Mouse (Mus musculus): ENCODE results near the gene Gabarap. TPM values are rescaled to one million over a fixed set of nuclear protein-coding genes. Genes with fewer than 3 reads are reported as not detected.

Gene Gabarap
- polyA plus RNA-seq, 1 experiment: 977 TPM

- no peak overlapping the region for H3K4me3 ChIP-seq (replicated peaks)
- H3K4me1 ChIP-seq: peaks cover 32% of the 10 kb centered on the region
- TF ChIP-seq GATA1 (IDR thresholded peaks at IDR 0.05; ENCODE audit: borderline replicate concordance, low read length) (no peak), FLI1 (IDR thresholded peaks at IDR 0.05; ENCODE audit: low read length) (no peak)
- peaks cover 61% of the 10 kb centered on the region for H3K36me3 ChIP-seq (replicated peaks; ENCODE audit: low read length)
- H3K9me3 ChIP-seq: no peaks in the 10 kb centered on the region
- H3K27me3 ChIP-seq (replicated peaks): peaks cover 34% of the 10 kb centered on the region
These were observed 22.1 kb upstream of the Gabarap start for GRCm38 (mm10) chr11:69968793-69969192.

DNA sequence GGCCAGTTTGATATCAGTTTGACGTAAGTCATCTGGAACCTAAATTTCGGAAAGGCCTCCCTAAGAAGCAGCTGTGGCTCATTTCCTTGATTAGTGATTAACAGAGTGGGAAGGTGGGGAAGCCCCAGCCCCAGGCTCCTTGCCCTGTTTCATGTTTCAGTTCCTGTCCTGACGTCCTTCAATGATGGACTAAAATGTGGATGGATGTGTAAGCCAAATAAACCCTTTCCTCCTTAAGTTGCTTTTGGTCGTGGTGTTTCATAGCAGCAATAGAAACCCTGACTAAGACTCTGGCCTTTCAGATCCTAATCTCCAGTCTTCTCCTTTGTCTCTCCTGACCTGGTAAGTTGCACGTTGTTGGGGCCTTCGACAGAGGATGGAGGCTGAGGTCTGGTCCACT lies 20.7 kb upstream of the Gabarap start:
- H3K4me1 ChIP-seq: peaks cover 22% of the 10 kb centered on the region
- TF ChIP-seq FLI1 (IDR thresholded peaks at IDR 0.05; ENCODE audit: low read length) (no peak), GATA1 (IDR thresholded peaks at IDR 0.05; ENCODE audit: borderline replicate concordance, low read length) (no peak)
- peaks cover 76% of the 10 kb centered on the region for H3K36me3 ChIP-seq (replicated peaks; ENCODE audit: low read length)
- H3K4me3 ChIP-seq (replicated peaks): no peak overlapping the region
- no peaks in the 10 kb centered on the region for H3K9me3 ChIP-seq
- peaks cover 21% of the 10 kb centered on the region for H3K27me3 ChIP-seq (replicated peaks)

DNA sequence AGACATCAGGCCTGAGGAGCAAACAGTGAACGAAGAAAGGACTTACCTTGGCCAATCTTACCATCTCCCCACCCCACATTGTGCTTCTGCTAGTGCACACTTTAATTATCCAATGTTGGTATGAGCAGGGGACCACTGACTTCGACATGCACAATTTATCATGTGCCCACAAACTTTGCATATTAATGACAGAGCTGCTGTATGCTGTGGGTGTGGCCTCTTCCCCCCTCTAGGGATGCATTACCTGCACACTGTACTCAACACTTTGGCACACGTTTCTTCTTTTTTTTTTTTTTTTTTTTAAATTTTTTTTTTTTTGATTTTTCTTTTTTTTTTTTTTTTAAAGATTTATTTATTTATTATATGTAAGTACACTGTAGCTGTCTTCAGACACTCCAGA lies 20.2 kb upstream of the Gabarap start:
- Histone ChIP-seq H3K36me3 (replicated peaks; ENCODE audit: low read length) (peaks cover 81% of the 10 kb centered on the region), H3K4me1 (peaks cover 17% of the 10 kb centered on the region), H3K9me3 (no peaks in the 10 kb centered on the region), H3K27me3 (replicated peaks) (peaks cover 16% of the 10 kb centered on the region), H3K4me3 (replicated peaks) (no peak overlapping the region)
- TF ChIP-seq GATA1 (IDR thresholded peaks at IDR 0.05; ENCODE audit: borderline replicate concordance, low read length) (no peak), FLI1 (IDR thresholded peaks at IDR 0.05; ENCODE audit: low read length) (no peak)

GRCm38 (mm10) chr11:69974907-69975306 lies 16.0 kb upstream of the Gabarap start:
- Histone ChIP-seq H3K27me3 (replicated peaks) (no peaks in the 10 kb centered on the region), H3K4me1 (peaks cover 17% of the 10 kb centered on the region), H3K4me3 (replicated peaks) (no peak overlapping the region), H3K36me3 (replicated peaks; ENCODE audit: low read length) (peaks cover 86% of the 10 kb centered on the region), H3K9me3 (no peaks in the 10 kb centered on the region)
- TF ChIP-seq GATA1 (IDR thresholded peaks at IDR 0.05; ENCODE audit: borderline replicate concordance, low read length): no peak
- no peak for TF ChIP-seq FLI1 (IDR thresholded peaks at IDR 0.05; ENCODE audit: low read length)

- Histone ChIP-seq H3K4me3 (replicated peaks) (no peak overlapping the region), H3K4me1 (peaks cover 17% of the 10 kb centered on the region), H3K27me3 (replicated peaks) (no peaks in the 10 kb centered on the region), H3K36me3 (replicated peaks; ENCODE audit: low read length) (peaks cover 75% of the 10 kb centered on the region), H3K9me3 (no peaks in the 10 kb centered on the region)
- TF ChIP-seq FLI1 (IDR thresholded peaks at IDR 0.05; ENCODE audit: low read length): no peak
- TF ChIP-seq GATA1 (IDR thresholded peaks at IDR 0.05; ENCODE audit: borderline replicate concordance, low read length): no peak
These were observed 14.7 kb upstream of the Gabarap start for GRCm38 (mm10) chr11:69976271-69976670.

DNA sequence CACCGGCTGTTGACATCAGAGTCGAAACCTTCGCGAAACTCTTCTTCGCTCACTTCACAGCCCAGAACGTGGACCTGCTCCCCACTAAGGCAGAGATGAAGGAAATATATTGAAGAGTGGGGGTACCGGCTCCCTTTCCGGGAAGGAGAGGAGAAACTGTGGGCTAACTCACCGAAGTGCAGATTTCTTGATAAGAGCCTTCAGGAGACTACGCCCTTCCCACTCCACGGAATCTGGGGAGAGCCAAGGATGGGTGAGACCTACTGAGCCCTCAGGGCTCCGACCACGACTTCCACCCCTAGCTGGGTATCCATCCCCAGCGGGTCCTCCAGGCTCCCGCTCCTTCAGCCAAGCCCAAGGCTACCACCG lies 11.1 kb upstream of the Gabarap start:
- Histone ChIP-seq H3K27me3 (replicated peaks) (no peaks in the 10 kb centered on the region), H3K36me3 (replicated peaks; ENCODE audit: low read length) (peaks cover 59% of the 10 kb centered on the region), H3K4me1 (peaks cover 40% of the 10 kb centered on the region), H3K9me3 (no peaks in the 10 kb centered on the region), H3K4me3 (replicated peaks) (peak overlapping the region; percentile 95)
- TF ChIP-seq FLI1 (IDR thresholded peaks at IDR 0.05; ENCODE audit: low read length) (no peak), GATA1 (IDR thresholded peaks at IDR 0.05; ENCODE audit: borderline replicate concordance, low read length) (no peak)

DNA sequence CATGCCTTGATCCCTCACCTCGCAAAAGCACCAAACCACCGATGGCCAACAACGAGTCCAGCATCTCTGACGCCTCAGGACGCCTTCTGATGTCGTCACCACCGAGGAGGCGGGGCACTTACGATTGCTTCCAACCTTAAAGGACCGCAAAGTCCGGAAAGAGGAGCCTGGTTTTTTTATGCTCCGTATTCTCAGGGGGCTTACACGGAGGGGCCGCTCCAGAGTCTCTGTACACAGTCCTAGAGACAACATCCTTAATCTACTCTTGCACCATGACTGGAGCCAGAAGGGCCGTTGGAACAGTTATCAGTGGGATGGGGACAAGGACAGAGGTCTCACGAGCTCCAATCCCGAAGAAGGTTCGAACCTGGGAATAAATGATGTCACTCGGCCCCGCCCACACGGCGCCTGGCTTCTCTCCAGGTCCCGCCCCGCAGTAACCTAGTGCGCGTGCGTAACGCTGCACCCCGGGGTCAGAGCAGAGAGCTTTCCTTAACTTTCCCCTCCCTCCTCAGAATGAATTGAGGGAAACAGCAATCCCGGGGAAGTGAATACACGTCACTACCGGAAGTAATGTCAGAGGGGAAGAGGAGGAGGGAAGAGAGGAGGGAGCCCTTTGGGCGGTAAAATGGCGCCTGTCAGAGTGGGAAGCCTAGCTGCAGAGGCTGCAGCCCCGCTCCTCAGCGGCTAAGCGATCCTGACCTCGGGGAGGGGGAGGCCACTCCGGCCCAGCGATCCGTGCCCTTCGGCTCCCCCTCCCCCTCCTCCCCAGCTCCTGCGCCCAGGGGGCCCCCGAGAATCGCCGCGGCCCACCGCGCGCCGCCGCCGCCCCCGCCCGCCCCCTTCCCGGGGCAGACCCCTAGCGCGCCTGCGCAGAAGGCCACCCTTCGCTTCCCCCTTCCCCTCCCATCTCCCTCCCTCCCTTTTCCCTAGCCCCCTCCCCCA lies 10.5 kb upstream of the Gabarap start:
- TF ChIP-seq FLI1 (IDR thresholded peaks at IDR 0.05; ENCODE audit: low read length) (peak; percentile 90; the same call in 1 of the 2 replicates), GATA1 (IDR thresholded peaks at IDR 0.05; ENCODE audit: borderline replicate concordance, low read length) (no peak)
- Histone ChIP-seq H3K9me3 (no peaks in the 10 kb centered on the region), H3K36me3 (replicated peaks; ENCODE audit: low read length) (peaks cover 59% of the 10 kb centered on the region), H3K4me3 (replicated peaks) (peak overlapping the region; percentile 95), H3K27me3 (replicated peaks) (no peaks in the 10 kb centered on the region), H3K4me1 (peaks cover 44% of the 10 kb centered on the region)

- H3K9me3 ChIP-seq: no peaks in the 10 kb centered on the region
- H3K27me3 ChIP-seq (replicated peaks): no peaks in the 10 kb centered on the region
- TF ChIP-seq FLI1 (IDR thresholded peaks at IDR 0.05; ENCODE audit: low read length): no peak
- TF ChIP-seq GATA1 (IDR thresholded peaks at IDR 0.05; ENCODE audit: borderline replicate concordance, low read length): no peak
- peaks cover 44% of the 10 kb centered on the region for H3K4me1 ChIP-seq
- H3K4me3 ChIP-seq (replicated peaks): peak within 1 kb of the TSS; percentile 95
- H3K36me3 ChIP-seq (replicated peaks; ENCODE audit: low read length): peaks cover 57% of the 10 kb centered on the region
These were observed 9.7 kb upstream of the Gabarap start, which contains the start of gene Ctdnep1 for GRCm38 (mm10) chr11:69981141-69981762. TSS of gene Ctdnep1 (plus strand) at chr11:69981156.

DNA sequence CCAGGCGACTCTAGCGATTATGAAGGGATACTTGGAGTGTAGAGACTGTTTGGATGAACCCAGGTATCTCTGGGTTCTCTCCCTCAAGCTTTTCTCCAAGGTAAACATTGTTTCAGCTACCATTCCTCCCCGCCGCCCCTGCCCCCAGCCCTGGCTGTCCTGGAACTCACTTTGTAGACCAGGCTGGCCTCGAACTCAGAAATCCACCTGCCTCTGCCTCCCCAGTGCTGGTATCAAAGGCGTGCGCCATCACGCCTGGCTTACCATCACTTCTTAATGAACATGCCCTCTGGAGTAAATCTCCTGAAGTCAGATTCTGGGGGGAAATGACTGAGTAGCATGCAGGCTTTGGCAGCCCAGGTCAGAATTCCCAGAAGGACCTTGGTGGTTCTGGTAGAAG lies 8.7 kb upstream of the Gabarap start, which contains the start of gene Elp5:
Elp5 (minus strand) TSS at position 293 of the 400 bp plus-strand sequence.
- H3K4me3 ChIP-seq (replicated peaks): peak within 1 kb of the TSS; percentile 95
- H3K27me3 ChIP-seq (replicated peaks): no peaks in the 10 kb centered on the region
- TF ChIP-seq FLI1 (IDR thresholded peaks at IDR 0.05; ENCODE audit: low read length) (no peak), GATA1 (IDR thresholded peaks at IDR 0.05; ENCODE audit: borderline replicate concordance, low read length) (no peak)
- H3K9me3 ChIP-seq: no peaks in the 10 kb centered on the region
- H3K36me3 ChIP-seq (replicated peaks; ENCODE audit: low read length): peaks cover 58% of the 10 kb centered on the region
- peaks cover 44% of the 10 kb centered on the region for H3K4me1 ChIP-seq

GRCm38 (mm10) chr11:69982877-69983276 lies 8.1 kb upstream of the Gabarap start:
- Histone ChIP-seq H3K36me3 (replicated peaks; ENCODE audit: low read length) (peaks cover 59% of the 10 kb centered on the region), H3K4me1 (peaks cover 45% of the 10 kb centered on the region), H3K27me3 (replicated peaks) (no peaks in the 10 kb centered on the region), H3K4me3 (replicated peaks) (peak overlapping the region; percentile 95), H3K9me3 (no peaks in the 10 kb centered on the region)
- TF ChIP-seq FLI1 (IDR thresholded peaks at IDR 0.05; ENCODE audit: low read length): no peak
- TF ChIP-seq GATA1 (IDR thresholded peaks at IDR 0.05; ENCODE audit: borderline replicate concordance, low read length): no peak
